Mouse (Mus musculus): ENCODE results near the gene Kif13a. TPM values are rescaled to one million over a fixed set of nuclear protein-coding genes. Genes with fewer than 3 reads are reported as not detected.
A peak's percentile ranks its signal among the peaks of the same experiment; 100 is the strongest.

Kif13a gene
- polyA plus RNA-seq, 1 experiment from 2014 or later, result 39.8 TPM

- Histone ChIP-seq H3K27me3 (ENCODE audit: control insufficient read depth, insufficient read depth, low read length) (no peaks in the 10 kb centered on the region), H3K9me3 (replicated peaks; ENCODE audit: control insufficient read depth, low read length) (no peaks in the 10 kb centered on the region), H3K4me1 (ENCODE audit: control insufficient read depth, insufficient read depth, low read length) (peaks cover 32% of the 10 kb centered on the region), H3K4me3 (ENCODE audit: low read depth, low read length) (no peak overlapping the region), H3K9ac (ENCODE audit: low read depth, low read length) (no peak overlapping the region), H3K36me3 (ENCODE audit: control insufficient read depth, insufficient read depth, low read length) (no peaks in the 10 kb centered on the region), H3K4me2 (no peak overlapping the region), H3K27ac (ENCODE audit: low read depth, low read length) (no peak overlapping the region)
- no peak for ATAC-seq (replicated peaks; ENCODE audit: insufficient number of reproducible peaks, low FRiP score, low TSS enrichment)
- WGBS (ENCODE audit: insufficient replicate concordance), result 68% methylated on average over 1 of the region's 1 CpGs
Observed at GRCm38 (mm10) chr13:46932049-46932448, 2.4 kb upstream of the Kif13a start.

GRCm38 (mm10) chr13:46930659-46931046 lies 986 bp upstream of the Kif13a start:
- H3K9ac ChIP-seq (ENCODE audit: low read depth, low read length), result peak overlapping the region; percentile 90
- H3K4me2 ChIP-seq, result peak overlapping the region; percentile 86
- ATAC-seq (replicated peaks; ENCODE audit: insufficient number of reproducible peaks, low FRiP score, low TSS enrichment), result no peak
- H3K27ac ChIP-seq (ENCODE audit: low read depth, low read length), result peak overlapping the region; percentile 99
- H3K4me3 ChIP-seq (ENCODE audit: low read depth, low read length), result peak overlapping the region; percentile 83
- under 1% methylated on average over 15 of the region's 15 CpGs for WGBS (ENCODE audit: insufficient replicate concordance)
- no peaks in the 10 kb centered on the region for H3K9me3 ChIP-seq (replicated peaks; ENCODE audit: control insufficient read depth, low read length)
- peaks cover 6% of the 10 kb centered on the region; the same call in 1 of the 2 replicates for H3K36me3 ChIP-seq (ENCODE audit: control insufficient read depth, insufficient read depth, low read length)
- no peaks in the 10 kb centered on the region for H3K27me3 ChIP-seq (ENCODE audit: control insufficient read depth, insufficient read depth, low read length)
- H3K4me1 ChIP-seq (ENCODE audit: control insufficient read depth, insufficient read depth, low read length), result peaks cover 43% of the 10 kb centered on the region

DNA sequence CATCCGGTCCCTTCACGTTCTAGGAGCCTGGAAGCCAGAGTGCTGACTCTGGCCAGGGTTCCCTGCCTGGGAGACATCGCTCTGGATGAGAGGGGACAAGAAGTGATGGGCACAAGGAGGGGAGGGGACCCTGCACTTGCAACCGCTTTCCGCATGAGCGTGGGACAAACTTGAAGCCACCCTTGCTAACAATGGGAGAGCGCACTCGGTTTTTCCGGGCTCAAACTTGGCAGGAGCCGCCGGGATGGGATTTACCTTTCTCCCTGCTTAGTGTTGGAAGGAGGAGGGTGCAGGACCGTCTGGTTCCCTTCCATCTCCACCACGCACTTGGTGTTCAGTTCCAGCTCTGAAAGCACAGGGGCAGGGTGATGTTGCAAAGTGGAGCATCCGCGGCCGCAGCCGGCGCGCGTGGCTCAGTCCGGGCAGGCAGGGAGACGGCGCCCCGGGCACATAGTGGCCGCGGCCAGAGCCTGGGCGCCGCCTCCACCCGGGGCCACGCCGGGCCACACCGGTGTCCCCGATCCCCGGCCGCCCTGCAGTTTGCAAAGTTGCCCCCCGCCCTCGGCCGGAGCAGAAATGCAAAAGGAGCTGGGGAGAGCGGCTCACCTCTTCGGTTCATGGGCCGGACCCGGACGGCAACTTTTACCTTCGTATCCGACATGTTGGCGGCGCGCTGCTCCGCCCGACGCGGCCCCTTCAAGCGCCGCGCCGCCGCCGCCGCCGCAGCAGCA lies 541 bp downstream of the Kif13a start:
- peak; percentile 43; the same call in 1 of the 2 replicates for ATAC-seq (replicated peaks; ENCODE audit: insufficient number of reproducible peaks, low FRiP score, low TSS enrichment)
- Histone ChIP-seq H3K9me3 (replicated peaks; ENCODE audit: control insufficient read depth, low read length) (no peaks in the 10 kb centered on the region), H3K4me2 (peak overlapping the region; percentile 86), H3K4me3 (ENCODE audit: low read depth, low read length) (peak overlapping the region; percentile 83), H3K9ac (ENCODE audit: low read depth, low read length) (peak overlapping the region; percentile 90), H3K27ac (ENCODE audit: low read depth, low read length) (peak overlapping the region; percentile 99), H3K4me1 (ENCODE audit: control insufficient read depth, insufficient read depth, low read length) (peaks cover 28% of the 10 kb centered on the region), H3K27me3 (ENCODE audit: control insufficient read depth, insufficient read depth, low read length) (no peaks in the 10 kb centered on the region), H3K36me3 (ENCODE audit: control insufficient read depth, insufficient read depth, low read length) (peaks cover 7% of the 10 kb centered on the region; the same call in 1 of the 2 replicates)
- under 1% methylated on average over 60 of the region's 60 CpGs for WGBS (ENCODE audit: insufficient replicate concordance)

DNA sequence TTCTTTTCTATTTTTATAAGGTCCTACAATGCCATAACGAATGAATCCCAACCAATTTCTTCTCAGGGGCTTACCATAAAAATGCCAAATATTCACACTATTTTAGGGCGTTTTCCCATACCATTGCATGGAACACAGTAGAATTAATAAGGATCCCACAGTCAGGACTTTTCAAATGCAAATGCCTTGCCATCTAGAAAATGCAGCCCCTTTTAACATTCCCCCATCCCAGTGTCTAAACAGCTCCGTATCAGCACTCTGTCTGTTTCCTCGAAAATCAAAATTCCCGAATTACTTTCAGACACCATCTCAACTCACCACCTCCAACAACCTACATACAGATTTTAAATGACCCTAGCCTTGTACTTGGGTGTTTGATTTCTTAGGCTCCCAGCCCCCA lies 1.3 kb downstream of the Kif13a start:
- Histone ChIP-seq H3K4me1 (ENCODE audit: control insufficient read depth, insufficient read depth, low read length) (peaks cover 26% of the 10 kb centered on the region), H3K4me3 (ENCODE audit: low read depth, low read length) (peak overlapping the region; percentile 83), H3K36me3 (ENCODE audit: control insufficient read depth, insufficient read depth, low read length) (peaks cover 7% of the 10 kb centered on the region; the same call in 1 of the 2 replicates), H3K4me2 (peak overlapping the region; percentile 86), H3K9me3 (replicated peaks; ENCODE audit: control insufficient read depth, low read length) (no peaks in the 10 kb centered on the region), H3K9ac (ENCODE audit: low read depth, low read length) (peak overlapping the region; percentile 90), H3K27me3 (ENCODE audit: control insufficient read depth, insufficient read depth, low read length) (no peaks in the 10 kb centered on the region), H3K27ac (ENCODE audit: low read depth, low read length) (peak overlapping the region; percentile 99; the same call in 1 of the 2 replicates)
- WGBS (ENCODE audit: insufficient replicate concordance), result 20% methylated on average over 5 of the region's 5 CpGs
- no peak for ATAC-seq (replicated peaks; ENCODE audit: insufficient number of reproducible peaks, low FRiP score, low TSS enrichment)

GRCm38 (mm10) chr13:46925671-46926070 lies 4.0 kb downstream of the Kif13a start:
- Histone ChIP-seq H3K4me1 (ENCODE audit: control insufficient read depth, insufficient read depth, low read length) (peaks cover 46% of the 10 kb centered on the region), H3K4me2 (no peak overlapping the region), H3K27ac (ENCODE audit: low read depth, low read length) (no peak overlapping the region), H3K27me3 (ENCODE audit: control insufficient read depth, insufficient read depth, low read length) (no peaks in the 10 kb centered on the region), H3K4me3 (ENCODE audit: low read depth, low read length) (no peak overlapping the region), H3K36me3 (ENCODE audit: control insufficient read depth, insufficient read depth, low read length) (peaks cover 7% of the 10 kb centered on the region; the same call in 1 of the 2 replicates), H3K9me3 (replicated peaks; ENCODE audit: control insufficient read depth, low read length) (no peaks in the 10 kb centered on the region), H3K9ac (ENCODE audit: low read depth, low read length) (no peak overlapping the region)
- no peak for ATAC-seq (replicated peaks; ENCODE audit: insufficient number of reproducible peaks, low FRiP score, low TSS enrichment)
- 89% methylated on average over 13 of the region's 13 CpGs for WGBS (ENCODE audit: insufficient replicate concordance)

DNA sequence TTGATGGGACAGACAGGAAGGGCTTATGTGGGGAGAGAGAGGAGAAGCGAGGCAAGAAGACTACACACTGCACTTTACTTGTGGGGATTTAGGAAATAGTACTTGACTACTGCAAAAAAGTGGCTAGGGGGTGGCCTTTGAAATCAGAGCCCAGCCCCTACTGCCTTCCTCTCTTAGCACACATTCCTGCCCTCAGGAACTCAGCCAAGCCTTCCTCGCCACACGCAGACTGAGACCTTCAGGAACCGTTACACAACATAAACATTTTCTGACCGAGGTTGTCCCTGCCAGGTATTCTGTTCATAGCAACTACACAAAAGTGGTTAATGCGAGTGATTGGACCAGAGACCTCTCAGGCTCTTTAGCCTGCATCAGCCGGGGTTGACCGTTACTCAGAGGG lies 8.1 kb downstream of the Kif13a start:
- H3K4me3 ChIP-seq (ENCODE audit: low read depth, low read length), result no peak overlapping the region
- peaks cover 7% of the 10 kb centered on the region; the same call in 1 of the 2 replicates for H3K36me3 ChIP-seq (ENCODE audit: control insufficient read depth, insufficient read depth, low read length)
- H3K27me3 ChIP-seq (ENCODE audit: control insufficient read depth, insufficient read depth, low read length), result no peaks in the 10 kb centered on the region
- H3K9me3 ChIP-seq (replicated peaks; ENCODE audit: control insufficient read depth, low read length), result no peaks in the 10 kb centered on the region
- no peak for ATAC-seq (replicated peaks; ENCODE audit: insufficient number of reproducible peaks, low FRiP score, low TSS enrichment)
- H3K9ac ChIP-seq (ENCODE audit: low read depth, low read length), result 0 out of 2 replicates have a peak overlapping the region, but pooled peaks have one; percentile 28
- peaks cover 59% of the 10 kb centered on the region for H3K4me1 ChIP-seq (ENCODE audit: control insufficient read depth, insufficient read depth, low read length)
- peak overlapping the region; percentile 84 for H3K27ac ChIP-seq (ENCODE audit: low read depth, low read length)
- peak overlapping the region; percentile 38 for H3K4me2 ChIP-seq
- WGBS (ENCODE audit: insufficient replicate concordance), result 42% methylated on average over 8 of the region's 8 CpGs

- Histone ChIP-seq H3K27ac (ENCODE audit: low read depth, low read length) (peak overlapping the region; percentile 98), H3K4me3 (ENCODE audit: low read depth, low read length) (no peak overlapping the region), H3K27me3 (ENCODE audit: control insufficient read depth, insufficient read depth, low read length) (no peaks in the 10 kb centered on the region), H3K36me3 (ENCODE audit: control insufficient read depth, insufficient read depth, low read length) (no peaks in the 10 kb centered on the region), H3K4me1 (ENCODE audit: control insufficient read depth, insufficient read depth, low read length) (peaks cover 56% of the 10 kb centered on the region), H3K9ac (ENCODE audit: low read depth, low read length) (no peak overlapping the region), H3K4me2 (no peak overlapping the region), H3K9me3 (replicated peaks; ENCODE audit: control insufficient read depth, low read length) (no peaks in the 10 kb centered on the region)
- WGBS (ENCODE audit: insufficient replicate concordance), result 61% methylated on average over 2 of the region's 2 CpGs
- ATAC-seq (replicated peaks; ENCODE audit: insufficient number of reproducible peaks, low FRiP score, low TSS enrichment), result no peak
Observed at GRCm38 (mm10) chr13:46919797-46920196, 9.9 kb downstream of the Kif13a start.

GRCm38 (mm10) chr13:46918509-46918908 lies 11.2 kb downstream of the Kif13a start:
- peaks cover 56% of the 10 kb centered on the region for H3K4me1 ChIP-seq (ENCODE audit: control insufficient read depth, insufficient read depth, low read length)

More at GRCm38 (mm10) chr13:46918509-46918908, 11.2 kb downstream of the Kif13a start:
- Histone ChIP-seq H3K9me3 (replicated peaks; ENCODE audit: control insufficient read depth, low read length) (no peaks in the 10 kb centered on the region), H3K4me3 (ENCODE audit: low read depth, low read length) (no peak overlapping the region), H3K4me2 (peak overlapping the region; percentile 46), H3K9ac (ENCODE audit: low read depth, low read length) (peak overlapping the region; percentile 28; the same call in 1 of the 2 replicates), H3K27me3 (ENCODE audit: control insufficient read depth, insufficient read depth, low read length) (no peaks in the 10 kb centered on the region), H3K36me3 (ENCODE audit: control insufficient read depth, insufficient read depth, low read length) (no peaks in the 10 kb centered on the region), H3K27ac (ENCODE audit: low read depth, low read length) (peak overlapping the region; percentile 98)
- peak; percentile 77; the same call in 1 of the 2 replicates for ATAC-seq (replicated peaks; ENCODE audit: insufficient number of reproducible peaks, low FRiP score, low TSS enrichment)
- WGBS (ENCODE audit: insufficient replicate concordance), result 29% methylated on average over 5 of the region's 5 CpGs
